In genomic region chr17:32165266-32165802, GRCm38 (mm10) we compare ENCODE assay signal across 8 mouse cellular contexts. TPM values are rescaled to one million over a fixed set of nuclear protein-coding genes. Genes with fewer than 3 reads are reported as not detected.
A peak's percentile ranks its signal among the peaks of the same experiment; 100 is the strongest.
DNase-seq lines count a peak whose midpoint lies in the region; ATAC-seq and TF ChIP-seq lines count a peak whose summit lies in the region.

No protein-coding gene starts in this region.

- H3K9ac ChIP-seq in hindbrain, embryonic 15.5 days = peak overlapping the region; percentile 58
- peak overlapping the region; percentile 81 for H3K9ac ChIP-seq in midbrain, embryonic 12.5 days (replicated peaks)

- ATAC-seq in hindbrain, embryonic 15.5 days (ENCODE audit: low FRiP score, low read depth) = peak; percentile 70
- ATAC-seq in midbrain, embryonic 12.5 days (ENCODE audit: low FRiP score, low read depth) = peak; percentile 81

- H3K27me3 ChIP-seq in embryonic facial prominence, embryonic 10.5 days (replicated peaks; ENCODE audit: low read depth, poor library complexity, severe bottlenecking) = peaks cover 23% of the 10 kb centered on the region
- H3K27me3 ChIP-seq in hindbrain, embryonic 15.5 days = no peaks in the 10 kb centered on the region
- 0 out of 2 replicates have a peak, but pooled peaks cover 3% of the 10 kb centered on the region for H3K27me3 ChIP-seq in midbrain, embryonic 12.5 days

- peak overlapping the region; percentile 93 for H3K4me2 ChIP-seq in hindbrain, embryonic 15.5 days
- peak overlapping the region; percentile 71 for H3K4me2 ChIP-seq in midbrain, embryonic 12.5 days (replicated peaks)

- peak overlapping the region; percentile 76 for H3K4me3 ChIP-seq in gastrocnemius, adult 2 months
- H3K4me3 ChIP-seq in embryonic facial prominence, embryonic 10.5 days = peak overlapping the region; percentile 90
- peak overlapping the region; percentile 54 for H3K4me3 ChIP-seq in hindbrain, embryonic 15.5 days
- H3K4me3 ChIP-seq in midbrain, embryonic 12.5 days = peak overlapping the region; percentile 63

- no peak for DNase-seq in gastrocnemius, adult 2 months
- DNase-seq in gastrocnemius, postnatal 25 days = no peak
- DNase-seq in embryonic facial prominence, embryonic 10.5 days (ENCODE audit: low spot score) = no peak
- DNase-seq in ovary, postnatal 10 days (ENCODE audit: low spot score) = no peak
- DNase-seq in left cerebral cortex, postnatal 4 days = no peak
- no peak for DNase-seq in frontal cortex, postnatal 25 days (ENCODE audit: low spot score in 2 of 2)

- peak overlapping the region; percentile 78 for H3K27ac ChIP-seq in gastrocnemius, adult 2 months
- H3K27ac ChIP-seq in embryonic facial prominence, embryonic 10.5 days (replicated peaks) = peak overlapping the region; percentile 96
- peak overlapping the region; percentile 86 for H3K27ac ChIP-seq in hindbrain, embryonic 15.5 days (replicated peaks)
- peak overlapping the region; percentile 93 for H3K27ac ChIP-seq in midbrain, embryonic 12.5 days (replicated peaks)

- H3K9me3 ChIP-seq in embryonic facial prominence, embryonic 10.5 days = no peaks in the 10 kb centered on the region
- H3K9me3 ChIP-seq in hindbrain, embryonic 15.5 days = no peaks in the 10 kb centered on the region
- no peaks in the 10 kb centered on the region for H3K9me3 ChIP-seq in midbrain, embryonic 12.5 days

- peaks cover 24% of the 10 kb centered on the region for H3K36me3 ChIP-seq in embryonic facial prominence, embryonic 10.5 days (replicated peaks)
- no peaks in the 10 kb centered on the region for H3K36me3 ChIP-seq in hindbrain, embryonic 15.5 days
- H3K36me3 ChIP-seq in midbrain, embryonic 12.5 days = peaks cover 7% of the 10 kb centered on the region; the same call in 1 of the 2 replicates

- intact Hi-C loops in gastrocnemius, adult 2 months (cut with DNase I) = no loop called here
- intact Hi-C loops in left cerebral cortex, postnatal 4 days (cut with DNase I) = no loop called here

- WGBS in embryonic facial prominence, embryonic 10.5 days = 4% methylated on average over 9 of the region's 9 CpGs
- 2% methylated on average over 7 of the region's 9 CpGs for WGBS in hindbrain, embryonic 15.5 days
- WGBS in midbrain, embryonic 12.5 days = 1% methylated on average over 9 of the region's 9 CpGs

- H3K4me1 ChIP-seq in embryonic facial prominence, embryonic 10.5 days = peaks cover 63% of the 10 kb centered on the region
- H3K4me1 ChIP-seq in hindbrain, embryonic 15.5 days (replicated peaks) = peaks cover 43% of the 10 kb centered on the region
- H3K4me1 ChIP-seq in midbrain, embryonic 12.5 days = peaks cover 59% of the 10 kb centered on the region

- TF ChIP-seq CTCF in gastrocnemius, adult 2 months (IDR thresholded peaks at IDR 0.05) = no peak

RNA-seq across cellular contexts. Expression of gene Notch3, which starts 1.3 kb away (rescaled TPM):
- total RNA-seq in gastrocnemius, adult 2 months (2021) = 10 to 100 TPM; 10.7 to 14.8 TPM
- 10 to 100 TPM; 12.6 to 13.4 TPM for total RNA-seq in gastrocnemius, postnatal 25 days (2021)
- 23.7 and 24.5 TPM in 2 replicates for polyA plus RNA-seq in embryonic facial prominence, embryonic 10.5 days (2016; fragmentation: Nextera tagmentation; extraction: Ambion mirVana)
- polyA plus RNA-seq in hindbrain, embryonic 15.5 days (2015; fragmentation: Nextera tagmentation; extraction: Ambion mirVana) = 8.2 and 10.5 TPM in 2 replicates
- polyA plus RNA-seq in midbrain, embryonic 12.5 days (2016; fragmentation: Nextera tagmentation; extraction: Ambion mirVana) = 26.8 and 30.6 TPM in 2 replicates
- total RNA-seq in left cerebral cortex, postnatal 4 days (2021) = 10 to 100 TPM; 21.8 to 21.9 TPM

RNA-seq across cellular contexts. Expression of gene Ephx3, which starts 24.0 kb away (rescaled TPM):
- total RNA-seq in gastrocnemius, adult 2 months (2021) = under 1 TPM; 0.25 to 0.61 TPM
- under 1 TPM; 0.40 to 0.46 TPM for total RNA-seq in gastrocnemius, postnatal 25 days (2021)
- polyA plus RNA-seq in embryonic facial prominence, embryonic 10.5 days (2016; fragmentation: Nextera tagmentation; extraction: Ambion mirVana) = 0.12 TPM in 1 of 2 replicates, not detected in the other
- 0.19 and 0.39 TPM in 2 replicates for polyA plus RNA-seq in hindbrain, embryonic 15.5 days (2015; fragmentation: Nextera tagmentation; extraction: Ambion mirVana)
- 0.37 TPM in 1 of 2 replicates, not detected in the other for polyA plus RNA-seq in midbrain, embryonic 12.5 days (2016; fragmentation: Nextera tagmentation; extraction: Ambion mirVana)
- under 1 TPM in 1 of 2 experiments, not detected in 1; 0.24 TPM for total RNA-seq in left cerebral cortex, postnatal 4 days (2021)
